Mouse (Mus musculus) small intestine, adult 2 months (tissue): ENCODE results near the gene Hipk2.

Experiments used
- CTCF ChIP-seq: fragments of 200-500 bp; IDR thresholded peaks from 2 replicates; pipeline ENCODE4 v1.5.1; 2012; ENCODE audit warnings: low read depth, mild to moderate bottlenecking, control low read depth, inconsistent platforms, low read length, moderate library complexity, mixed read lengths; ENCODE audit not compliant: insufficient replicate concordance, insufficient read length; ENCODE audit errors: extremely low read depth
- POLR2A ChIP-seq: fragments of 200-500 bp; IDR thresholded peaks from 2 replicates; pipeline ENCODE4 v1.6.1; 2012; ENCODE audit warnings: low read depth, mild to moderate bottlenecking, control low read depth, inconsistent platforms, low read length, moderate library complexity

- no peak for TF ChIP-seq POLR2A
- no peak for TF ChIP-seq CTCF
These were observed 204.0 kb downstream of the Hipk2 start for GRCm38 (mm10) chr6:38672011-38672410.
